Mouse (Mus musculus): Measurements from ENCODE around the gene Fam25c. TPM values are rescaled to one million over a fixed set of nuclear protein-coding genes. Genes with fewer than 3 reads are reported as not detected.

Gene Fam25c
- not detected in 2 replicates for polyA plus RNA-seq (2014; fragmentation: Nextera tagmentation; extraction: Ambion mirVana)

DNA sequence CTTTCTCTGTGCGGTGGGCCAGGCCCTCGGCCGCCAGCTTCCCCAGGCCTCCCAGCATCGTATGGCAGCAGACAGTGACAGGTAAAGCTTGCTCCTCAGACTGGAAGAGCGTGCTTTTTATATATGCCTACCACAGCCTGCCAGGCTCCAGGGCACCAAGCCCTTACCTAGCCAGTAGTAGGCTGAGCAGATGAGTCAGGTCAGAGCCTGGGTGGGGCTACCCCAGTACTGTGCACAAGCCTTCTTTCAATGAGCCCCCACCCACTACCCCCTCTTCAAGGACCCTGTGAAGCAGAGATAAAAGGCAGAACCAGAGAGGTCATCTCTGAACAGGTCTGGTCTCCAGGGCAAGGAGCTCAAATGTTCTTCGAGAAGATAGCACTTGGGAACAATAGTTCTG, at the start of gene Fam25c:
Gene Fam25c, minus strand, starts transcription at position 133 of the 400 bp plus-strand sequence.
- WGBS = 70% methylated on average over 6 of the region's 6 CpGs
- H3K4me1 ChIP-seq (replicated peaks; ENCODE audit: control insufficient read depth, insufficient read depth, low read length) = no peaks in the 10 kb centered on the region
- H3K9ac ChIP-seq (ENCODE audit: low read length) = no peak within 1 kb of the TSS
- H3K27me3 ChIP-seq (replicated peaks; ENCODE audit: control insufficient read depth, insufficient read depth, low read length) = no peaks in the 10 kb centered on the region
- no peak for ATAC-seq (replicated peaks; ENCODE audit: low FRiP score, low TSS enrichment, low read depth)
- no peak within 1 kb of the TSS for H3K27ac ChIP-seq (ENCODE audit: low read depth)
- H3K4me2 ChIP-seq (ENCODE audit: low read length) = no peak within 1 kb of the TSS
- no peak within 1 kb of the TSS for H3K4me3 ChIP-seq (ENCODE audit: low read depth, low read length)
- no peaks in the 10 kb centered on the region for H3K9me3 ChIP-seq (ENCODE audit: control insufficient read depth, low read length)
- no peaks in the 10 kb centered on the region for H3K36me3 ChIP-seq (ENCODE audit: control insufficient read depth, insufficient read depth, low read length)
- DNase-seq (ENCODE audit: low spot score) = no peak

- Histone ChIP-seq H3K9me3 (ENCODE audit: control insufficient read depth, low read length) (no peaks in the 10 kb centered on the region), H3K36me3 (ENCODE audit: control insufficient read depth, insufficient read depth, low read length) (peaks cover 55% of the 10 kb centered on the region), H3K4me2 (ENCODE audit: low read length) (no peak overlapping the region), H3K27ac (ENCODE audit: low read depth) (no peak overlapping the region), H3K4me1 (replicated peaks; ENCODE audit: control insufficient read depth, insufficient read depth, low read length) (no peaks in the 10 kb centered on the region), H3K27me3 (replicated peaks; ENCODE audit: control insufficient read depth, insufficient read depth, low read length) (no peaks in the 10 kb centered on the region), H3K9ac (ENCODE audit: low read length) (no peak overlapping the region), H3K4me3 (ENCODE audit: low read depth, low read length) (no peak overlapping the region)
- ATAC-seq (replicated peaks; ENCODE audit: low FRiP score, low TSS enrichment, low read depth) (no peak), DNase-seq (ENCODE audit: low spot score) (no peak)
- WGBS = 93% methylated on average over 7 of the region's 7 CpGs
These were observed 48.2 kb upstream of the Fam25c start for GRCm38 (mm10) chr14:34403424-34403823.

GRCm38 (mm10) chr14:34402871-34403270, 47.6 kb upstream of the Fam25c start:
- DNase-seq (ENCODE audit: low spot score) = no peak
- Histone ChIP-seq H3K4me3 (ENCODE audit: low read depth, low read length) (no peak overlapping the region), H3K9ac (ENCODE audit: low read length) (no peak overlapping the region), H3K4me2 (ENCODE audit: low read length) (no peak overlapping the region), H3K4me1 (replicated peaks; ENCODE audit: control insufficient read depth, insufficient read depth, low read length) (no peaks in the 10 kb centered on the region), H3K36me3 (ENCODE audit: control insufficient read depth, insufficient read depth, low read length) (peaks cover 52% of the 10 kb centered on the region), H3K27ac (ENCODE audit: low read depth) (no peak overlapping the region), H3K27me3 (replicated peaks; ENCODE audit: control insufficient read depth, insufficient read depth, low read length) (no peaks in the 10 kb centered on the region), H3K9me3 (ENCODE audit: control insufficient read depth, low read length) (no peaks in the 10 kb centered on the region)
- no peak for ATAC-seq (replicated peaks; ENCODE audit: low FRiP score, low TSS enrichment, low read depth)
- 84% methylated on average over 8 of the region's 8 CpGs for WGBS

DNA sequence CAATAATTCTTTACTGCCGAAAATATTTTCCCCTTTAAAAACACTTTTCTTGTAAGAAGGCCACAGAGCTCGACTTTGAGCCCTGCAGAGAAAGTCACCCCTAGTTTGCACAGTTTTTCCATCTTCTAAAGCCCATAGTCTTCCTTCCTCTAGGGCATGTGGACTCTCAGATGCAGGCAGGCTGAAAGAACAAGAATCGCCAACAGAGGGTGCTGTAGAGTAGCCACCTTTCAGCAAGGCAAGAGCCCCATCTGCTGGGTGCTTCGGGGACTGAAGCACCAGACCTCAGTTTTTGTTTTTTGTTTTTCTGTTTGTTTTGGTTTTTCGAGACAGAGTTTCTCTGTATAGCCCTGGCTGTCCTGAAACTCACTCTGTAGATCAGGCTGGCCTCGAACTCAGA, 45.9 kb upstream of the Fam25c start:
- no peak for ATAC-seq (replicated peaks; ENCODE audit: low FRiP score, low TSS enrichment, low read depth)

DNA sequence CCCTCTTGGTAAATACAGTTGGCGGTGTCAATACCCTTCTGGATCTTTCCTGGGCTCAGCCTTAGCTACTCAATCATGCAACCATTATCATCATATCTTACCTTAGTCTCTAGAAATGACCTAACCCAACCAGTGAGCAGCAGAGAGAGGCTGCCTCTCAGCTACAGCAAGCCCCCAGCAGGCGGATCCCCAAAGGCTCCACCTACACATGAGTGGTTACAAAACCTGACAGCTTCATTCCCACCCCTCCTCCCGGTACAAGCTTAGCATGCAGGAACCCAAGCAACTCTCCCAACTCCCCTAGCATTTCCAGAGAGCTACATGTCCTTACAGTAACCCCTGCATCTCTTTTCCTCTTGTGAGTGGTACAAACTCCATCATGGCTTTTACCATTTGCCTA, 44.8 kb upstream of the Fam25c start:
- no peaks in the 10 kb centered on the region for H3K27me3 ChIP-seq (replicated peaks; ENCODE audit: control insufficient read depth, insufficient read depth, low read length)
- H3K4me1 ChIP-seq (replicated peaks; ENCODE audit: control insufficient read depth, insufficient read depth, low read length) = no peaks in the 10 kb centered on the region
- no peak overlapping the region for H3K27ac ChIP-seq (ENCODE audit: low read depth)
- H3K9me3 ChIP-seq (ENCODE audit: control insufficient read depth, low read length) = no peaks in the 10 kb centered on the region
- WGBS = 94% methylated on average over 3 of the region's 3 CpGs
- H3K36me3 ChIP-seq (ENCODE audit: control insufficient read depth, insufficient read depth, low read length) = peaks cover 27% of the 10 kb centered on the region
- H3K4me2 ChIP-seq (ENCODE audit: low read length) = no peak overlapping the region
- no peak overlapping the region for H3K9ac ChIP-seq (ENCODE audit: low read length)
- ATAC-seq (replicated peaks; ENCODE audit: low FRiP score, low TSS enrichment, low read depth) (no peak), DNase-seq (ENCODE audit: low spot score) (no peak)
- no peak overlapping the region for H3K4me3 ChIP-seq (ENCODE audit: low read depth, low read length)

More for the DNA sequence above, 45.9 kb upstream of the Fam25c start:
- H3K27ac ChIP-seq (ENCODE audit: low read depth) = no peak overlapping the region
- 62% methylated on average over 6 of the region's 6 CpGs for WGBS
- peak; percentile 82 for DNase-seq (ENCODE audit: low spot score)
- no peak overlapping the region for H3K4me2 ChIP-seq (ENCODE audit: low read length)
- H3K4me3 ChIP-seq (ENCODE audit: low read depth, low read length) = no peak overlapping the region
- H3K27me3 ChIP-seq (replicated peaks; ENCODE audit: control insufficient read depth, insufficient read depth, low read length) = no peaks in the 10 kb centered on the region
- no peak overlapping the region for H3K9ac ChIP-seq (ENCODE audit: low read length)
- H3K36me3 ChIP-seq (ENCODE audit: control insufficient read depth, insufficient read depth, low read length) = peaks cover 35% of the 10 kb centered on the region
- no peaks in the 10 kb centered on the region for H3K4me1 ChIP-seq (replicated peaks; ENCODE audit: control insufficient read depth, insufficient read depth, low read length)
- no peaks in the 10 kb centered on the region for H3K9me3 ChIP-seq (ENCODE audit: control insufficient read depth, low read length)

GRCm38 (mm10) chr14:34399301-34399700, 44.1 kb upstream of the Fam25c start:
- Histone ChIP-seq H3K27ac (ENCODE audit: low read depth) (no peak overlapping the region), H3K4me3 (ENCODE audit: low read depth, low read length) (no peak overlapping the region), H3K9ac (ENCODE audit: low read length) (no peak overlapping the region), H3K36me3 (ENCODE audit: control insufficient read depth, insufficient read depth, low read length) (peaks cover 21% of the 10 kb centered on the region), H3K4me2 (ENCODE audit: low read length) (no peak overlapping the region), H3K27me3 (replicated peaks; ENCODE audit: control insufficient read depth, insufficient read depth, low read length) (no peaks in the 10 kb centered on the region), H3K4me1 (replicated peaks; ENCODE audit: control insufficient read depth, insufficient read depth, low read length) (no peaks in the 10 kb centered on the region), H3K9me3 (ENCODE audit: control insufficient read depth, low read length) (no peaks in the 10 kb centered on the region)
- WGBS = 93% methylated on average over 6 of the region's 6 CpGs
- ATAC-seq (replicated peaks; ENCODE audit: low FRiP score, low TSS enrichment, low read depth) (no peak), DNase-seq (ENCODE audit: low spot score) (no peak)

- no peak for ATAC-seq (replicated peaks; ENCODE audit: low FRiP score, low TSS enrichment, low read depth)
- H3K4me3 ChIP-seq (ENCODE audit: low read depth, low read length) = no peak overlapping the region
- no peak overlapping the region for H3K9ac ChIP-seq (ENCODE audit: low read length)
- no peak overlapping the region for H3K4me2 ChIP-seq (ENCODE audit: low read length)
- H3K27ac ChIP-seq (ENCODE audit: low read depth) = no peak overlapping the region
- H3K4me1 ChIP-seq (replicated peaks; ENCODE audit: control insufficient read depth, insufficient read depth, low read length) = no peaks in the 10 kb centered on the region
- peaks cover 18% of the 10 kb centered on the region for H3K36me3 ChIP-seq (ENCODE audit: control insufficient read depth, insufficient read depth, low read length)
- no peaks in the 10 kb centered on the region for H3K9me3 ChIP-seq (ENCODE audit: control insufficient read depth, low read length)
- WGBS = 91% methylated on average over 21 of the region's 21 CpGs
- DNase-seq (ENCODE audit: low spot score) = no peak
- H3K27me3 ChIP-seq (replicated peaks; ENCODE audit: control insufficient read depth, insufficient read depth, low read length) = no peaks in the 10 kb centered on the region
These were observed 43.7 kb upstream of the Fam25c start for GRCm38 (mm10) chr14:34398901-34399300.

GRCm38 (mm10) chr14:34397871-34398270, 42.6 kb upstream of the Fam25c start:
- ATAC-seq (replicated peaks; ENCODE audit: low FRiP score, low TSS enrichment, low read depth) = no peak
- Histone ChIP-seq H3K27me3 (replicated peaks; ENCODE audit: control insufficient read depth, insufficient read depth, low read length) (no peaks in the 10 kb centered on the region), H3K4me2 (ENCODE audit: low read length) (no peak overlapping the region), H3K4me3 (ENCODE audit: low read depth, low read length) (no peak overlapping the region), H3K27ac (ENCODE audit: low read depth) (no peak overlapping the region), H3K36me3 (ENCODE audit: control insufficient read depth, insufficient read depth, low read length) (peaks cover 10% of the 10 kb centered on the region), H3K9ac (ENCODE audit: low read length) (no peak overlapping the region), H3K4me1 (replicated peaks; ENCODE audit: control insufficient read depth, insufficient read depth, low read length) (no peaks in the 10 kb centered on the region), H3K9me3 (ENCODE audit: control insufficient read depth, low read length) (no peaks in the 10 kb centered on the region)
- no peak for DNase-seq (ENCODE audit: low spot score)
- WGBS = 90% methylated on average over 5 of the region's 5 CpGs

GRCm38 (mm10) chr14:34393295-34393694, 38.1 kb upstream of the Fam25c start:
- H3K9me3 ChIP-seq (ENCODE audit: control insufficient read depth, low read length) = peaks cover 3% of the 10 kb centered on the region; the same call in 1 of the 2 replicates
- H3K27me3 ChIP-seq (replicated peaks; ENCODE audit: control insufficient read depth, insufficient read depth, low read length) = no peaks in the 10 kb centered on the region
- no peak for ATAC-seq (replicated peaks; ENCODE audit: low FRiP score, low TSS enrichment, low read depth)
- H3K4me2 ChIP-seq (ENCODE audit: low read length) = no peak overlapping the region
- H3K4me3 ChIP-seq (ENCODE audit: low read depth, low read length) = no peak overlapping the region
- H3K36me3 ChIP-seq (ENCODE audit: control insufficient read depth, insufficient read depth, low read length) = peaks cover 2% of the 10 kb centered on the region; the same call in 1 of the 2 replicates
- no peak for DNase-seq (ENCODE audit: low spot score)
- no peak overlapping the region for H3K27ac ChIP-seq (ENCODE audit: low read depth)
- no peak overlapping the region for H3K9ac ChIP-seq (ENCODE audit: low read length)
- WGBS = 75% methylated on average over 4 of the region's 4 CpGs
- H3K4me1 ChIP-seq (replicated peaks; ENCODE audit: control insufficient read depth, insufficient read depth, low read length) = no peaks in the 10 kb centered on the region
